Mouse (Mus musculus) C2C12 (cell line): ENCODE results near the gene Ciao1. TPM values are rescaled to one million over a fixed set of nuclear protein-coding genes. Genes with fewer than 3 reads are reported as not detected.
"Not testable (repeated sequence)": the region's sequence is repeated elsewhere in the genome, so short reads cannot be mapped to it uniquely, and the experiment has no call there.

ENCODE experiments used
- H3K27me3 ChIP-seq: one replicate; pipeline ENCODE4 v1.6.1; 2011; ENCODE audit not compliant: control insufficient read depth, insufficient read depth, insufficient read length
- H3K36me3 ChIP-seq: one replicate; pipeline ENCODE4 v1.6.1; 2011; ENCODE audit not compliant: control insufficient read depth, insufficient read depth
- H3K4me3 ChIP-seq: one replicate; pipeline ENCODE4 v1.5.1; 2011; ENCODE audit warnings: mild to moderate bottlenecking, control low read depth; ENCODE audit not compliant: poor library complexity, insufficient read depth, severe bottlenecking
- H3K79me2 ChIP-seq: one replicate; pipeline ENCODE4 v1.6.1; 2011; ENCODE audit not compliant: control insufficient read depth, insufficient read depth
- H3K79me3 ChIP-seq: one replicate; pipeline ENCODE4 v1.6.1; 2011; ENCODE audit warnings: low read depth, control low read depth
- H3ac ChIP-seq: one replicate; pipeline ENCODE3; 2011; ENCODE audit warnings: low read depth; ENCODE audit not compliant: control insufficient read depth, insufficient read length
- CEBPB ChIP-seq: IDR thresholded peaks from one replicate; pipeline ENCODE4 v1.6.1; 2011; ENCODE audit warnings: low read depth, mild to moderate bottlenecking, control low read depth, moderate library complexity
- CTCF ChIP-seq: IDR thresholded peaks from one replicate; pipeline ENCODE4 v1.5.1; 2011; ENCODE audit not compliant: control insufficient read depth, insufficient read depth, insufficient read length
- FOSL1 ChIP-seq: IDR thresholded peaks from one replicate; pipeline ENCODE4 v1.8.0; 2011; ENCODE audit warnings: mild to moderate bottlenecking, low read length; ENCODE audit not compliant: poor library complexity, insufficient read depth, severe bottlenecking
- MAX ChIP-seq: IDR thresholded peaks from one replicate; pipeline ENCODE4 v1.6.1; 2011; ENCODE audit warnings: mild to moderate bottlenecking, control low read depth
- MYOD1 ChIP-seq: IDR thresholded peaks from one replicate; pipeline ENCODE4 v1.6.1; 2011; ENCODE audit warnings: low read depth; ENCODE audit not compliant: control insufficient read depth, insufficient read length
- MYOG ChIP-seq: IDR thresholded peaks from one replicate; pipeline ENCODE4 v1.6.1; 2011; ENCODE audit not compliant: control insufficient read depth, insufficient read length; ENCODE audit errors: extremely low read depth
- USF1 ChIP-seq: IDR thresholded peaks from one replicate; pipeline ENCODE4 v1.6.1; 2011; ENCODE audit warnings: low read depth, mild to moderate bottlenecking, control low read depth, moderate library complexity
- polyA plus RNA-seq: library from polyadenylated mRNA; unstranded; fragments of >200 nt; fragmentation: generic; extraction: Trizol; gene quantifications from one replicate; pipeline ENCODE4 v1.2.1, GENCODE M21; 2012; ENCODE audit warnings: missing spikeins

The Ciao1 gene
- polyA plus RNA-seq, 1 experiment: 44.4 TPM

DNA sequence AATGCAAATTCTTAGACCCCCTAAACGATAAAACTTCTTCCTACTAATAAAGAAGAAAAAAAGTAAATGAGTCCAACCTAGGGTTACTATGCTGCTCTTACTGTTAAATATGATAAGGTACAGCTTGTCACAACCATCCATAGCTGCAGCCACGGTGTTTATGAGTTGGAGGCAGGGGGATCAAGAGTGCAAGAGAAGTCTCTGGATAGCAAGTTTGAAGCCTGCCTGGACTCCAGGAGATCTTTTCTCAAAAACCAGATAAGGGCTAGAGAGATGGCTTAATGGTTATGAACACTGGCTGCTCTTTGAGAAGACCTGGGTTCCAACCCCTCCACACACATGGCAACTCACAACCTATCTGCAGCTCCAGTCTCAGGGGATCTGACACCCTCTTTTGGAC is 40.7 kb downstream of the Ciao1 start:
- Histone ChIP-seq H3K79me3 (peaks cover 13% of the 10 kb centered on the region), H3K4me3 (no peak overlapping the region), H3K36me3 (peaks cover 18% of the 10 kb centered on the region), H3ac (no peak overlapping the region), H3K27me3 (no peaks in the 10 kb centered on the region), H3K79me2 (peaks cover 18% of the 10 kb centered on the region)
- TF ChIP-seq CTCF (no peak), FOSL1 (no peak), MYOD1 (no peak), CEBPB (no peak), MAX (no peak), USF1 (no peak), MYOG (no peak)

DNA sequence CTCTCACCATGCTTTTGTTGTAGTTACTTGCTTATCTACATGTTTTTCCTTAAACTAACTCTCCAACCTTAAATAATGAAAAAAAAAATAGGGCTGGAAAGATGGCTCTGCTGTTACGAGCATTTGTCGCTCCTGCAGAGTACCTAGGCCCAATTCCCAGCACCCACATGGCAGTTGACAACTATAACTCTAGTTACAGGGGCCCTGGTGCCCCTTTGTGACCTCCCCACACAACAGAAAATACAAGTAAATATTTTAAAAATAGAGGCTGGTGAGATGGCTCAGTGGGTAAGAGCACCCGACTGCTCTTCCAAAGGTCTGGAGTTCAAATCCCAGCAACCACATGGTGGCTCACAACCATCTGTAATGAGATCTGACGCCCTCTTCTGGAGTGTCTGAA is 41.7 kb downstream of the Ciao1 start:
- H3K4me3 ChIP-seq, H3ac ChIP-seq, H3K27me3 ChIP-seq, H3K36me3 ChIP-seq: not testable (repeated sequence)
- peaks cover 18% of the 10 kb centered on the region for H3K79me2 ChIP-seq
- peaks cover 13% of the 10 kb centered on the region for H3K79me3 ChIP-seq

DNA sequence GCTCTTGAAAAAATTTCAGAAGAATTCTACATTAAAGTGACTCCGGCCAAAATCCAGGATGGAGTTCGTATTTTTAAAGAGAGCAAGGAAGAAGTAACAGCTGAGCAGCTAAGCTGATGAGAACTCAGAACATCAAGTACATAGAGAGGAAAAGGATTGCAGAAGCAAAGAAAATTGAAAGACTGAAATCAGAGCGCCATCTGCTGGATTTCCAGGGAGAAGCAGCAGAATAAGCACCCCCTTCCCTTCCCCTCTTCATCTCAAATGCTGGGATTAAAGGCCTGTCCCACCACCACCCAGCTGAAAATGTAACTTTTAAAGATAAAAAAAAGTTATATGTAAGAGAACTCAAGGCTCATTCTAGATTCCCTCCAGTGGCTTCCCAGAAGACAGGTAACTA is 42.7 kb downstream of the Ciao1 start:
- peaks cover 13% of the 10 kb centered on the region for H3K79me3 ChIP-seq
- no peaks in the 10 kb centered on the region for H3K36me3 ChIP-seq
- TF ChIP-seq FOSL1 (no peak), CTCF (peak; percentile 32), CEBPB (no peak)
- no peak overlapping the region for H3ac ChIP-seq
- H3K4me3 ChIP-seq: no peak overlapping the region
- H3K27me3 ChIP-seq: no peaks in the 10 kb centered on the region
- peaks cover 18% of the 10 kb centered on the region for H3K79me2 ChIP-seq

Other genes with a start within 250 kb of the Ciao1 start
- gene Ap4e1, start 239.1 kb downstream of the Ciao1 start, polyA plus RNA-seq: 2.6 TPM
- gene Blvra, start 177.2 kb downstream of the Ciao1 start, polyA plus RNA-seq: 32.6 TPM
- gene Ncaph, start 113.9 kb downstream of the Ciao1 start, polyA plus RNA-seq: 34.6 TPM
- 4.1 TPM for gene Itpripl1, start 104.4 kb downstream of the Ciao1 start, polyA plus RNA-seq
- 1.5 TPM for gene 1810024B03Rik, start 39.5 kb downstream of the Ciao1 start, polyA plus RNA-seq
- 46.8 TPM for gene Snrnp200, start 39.4 kb downstream of the Ciao1 start, polyA plus RNA-seq
- 16.8 TPM for gene Tmem127, start 92 bp upstream of the Ciao1 start, polyA plus RNA-seq
- gene Stard7, start 22.4 kb upstream of the Ciao1 start, polyA plus RNA-seq: 25.2 TPM
- 13.9 TPM for gene Dusp2, start 88.3 kb upstream of the Ciao1 start, polyA plus RNA-seq
- gene Astl, start 90.8 kb upstream of the Ciao1 start, polyA plus RNA-seq: not detected
- gene Adra2b, start 115.4 kb upstream of the Ciao1 start, polyA plus RNA-seq: not detected
- 0.02 TPM for gene Gpat2, start 177.4 kb upstream of the Ciao1 start, polyA plus RNA-seq
- 2.6 TPM for gene Fahd2a, start 196.7 kb upstream of the Ciao1 start, polyA plus RNA-seq